Mouse (Mus musculus) cerebellum, postnatal 10 days (tissue): ENCODE data around the gene Tbc1d10a.
"Not testable (repeated sequence)": the region's sequence is repeated elsewhere in the genome, so short reads cannot be mapped to it uniquely, and the experiment has no call there.

Experiments
- DNase-seq, 2 experiments: peaks; one replicate each; pipeline ENCODE4 v3.0.0; 2021; ENCODE audit warnings: mixed read lengths in 2 of 2

The Tbc1d10a gene

GRCm38 (mm10) chr11:4184251-4184952, 2.2 kb upstream of the Tbc1d10a start:
- DNase-seq = no peak

GRCm38 (mm10) chr11:4185480-4185879, 1.1 kb upstream of the Tbc1d10a start:
- not testable (repeated sequence) for DNase-seq

- DNase-seq = peak; percentile 38 to 45
Measured at GRCm38 (mm10) chr11:4187318-4187700, 720 bp downstream of the Tbc1d10a start.

- no peak for DNase-seq
Measured at GRCm38 (mm10) chr11:4189182-4189581, 2.6 kb downstream of the Tbc1d10a start.

DNA sequence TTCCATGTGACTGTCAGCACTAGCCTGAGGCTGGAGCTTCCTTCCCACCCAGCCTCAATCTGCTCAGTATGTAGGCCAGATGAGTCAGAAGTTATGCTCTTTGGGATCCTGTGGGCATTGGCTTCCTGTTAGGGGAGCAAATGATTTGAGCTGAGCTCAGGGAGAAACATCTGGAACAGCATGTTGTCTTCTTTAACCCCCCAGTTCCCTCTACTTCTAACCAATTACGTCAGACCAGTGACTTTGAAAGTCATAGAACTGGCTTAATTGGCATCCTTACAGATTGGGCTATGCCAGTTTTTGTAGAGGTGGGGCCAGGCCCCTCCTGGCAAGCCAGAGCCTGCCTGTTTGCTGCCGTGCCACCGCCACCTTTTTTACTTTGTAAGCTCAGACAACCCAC, 4.1 kb downstream of the Tbc1d10a start:
- DNase-seq = no peak

- DNase-seq = no peak
Measured at GRCm38 (mm10) chr11:4192757-4193156, 6.2 kb downstream of the Tbc1d10a start.

DNA sequence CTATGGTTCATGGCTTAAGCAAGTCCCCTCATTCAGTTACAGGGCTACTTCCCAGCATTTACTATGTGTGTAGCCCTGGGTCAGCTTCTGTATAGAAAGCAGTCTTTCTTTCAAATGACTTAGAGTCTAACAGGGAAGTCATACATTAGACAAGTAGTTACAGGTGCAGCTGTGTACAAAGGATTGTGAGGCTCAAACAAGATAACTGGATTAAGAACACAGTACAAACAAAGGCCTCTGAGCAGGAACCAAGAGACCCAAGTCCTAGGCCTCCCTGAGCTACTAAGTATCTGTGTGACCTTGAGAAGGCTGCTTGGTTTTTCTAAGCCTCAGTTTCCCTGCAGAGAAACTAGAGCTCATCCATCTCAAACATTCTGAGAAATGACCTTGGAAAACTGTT, 6.8 kb downstream of the Tbc1d10a start:
- DNase-seq = no peak

GRCm38 (mm10) chr11:4195597-4196031, 9.0 kb downstream of the Tbc1d10a start:
- no peak for DNase-seq

DNA sequence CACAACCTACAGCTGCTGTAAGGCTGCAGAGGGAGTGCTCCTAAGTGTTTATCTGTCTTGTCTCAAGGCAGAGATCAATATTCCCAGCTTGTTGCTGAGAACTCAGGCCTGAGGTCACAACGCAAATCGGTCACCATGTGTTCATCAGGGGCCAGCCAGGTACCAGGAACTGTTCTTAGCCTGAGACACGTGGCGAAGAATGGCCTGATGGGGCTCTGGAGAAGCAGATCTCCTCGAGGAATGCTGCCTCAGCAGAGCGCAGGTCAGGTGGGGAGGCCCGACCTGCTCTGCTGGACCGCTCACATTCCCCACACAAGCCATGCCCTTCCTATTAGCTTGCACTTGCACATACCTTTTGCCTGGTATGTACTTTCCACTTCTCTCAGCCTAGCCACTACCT, 10.0 kb downstream of the Tbc1d10a start:
- no peak for DNase-seq

DNA sequence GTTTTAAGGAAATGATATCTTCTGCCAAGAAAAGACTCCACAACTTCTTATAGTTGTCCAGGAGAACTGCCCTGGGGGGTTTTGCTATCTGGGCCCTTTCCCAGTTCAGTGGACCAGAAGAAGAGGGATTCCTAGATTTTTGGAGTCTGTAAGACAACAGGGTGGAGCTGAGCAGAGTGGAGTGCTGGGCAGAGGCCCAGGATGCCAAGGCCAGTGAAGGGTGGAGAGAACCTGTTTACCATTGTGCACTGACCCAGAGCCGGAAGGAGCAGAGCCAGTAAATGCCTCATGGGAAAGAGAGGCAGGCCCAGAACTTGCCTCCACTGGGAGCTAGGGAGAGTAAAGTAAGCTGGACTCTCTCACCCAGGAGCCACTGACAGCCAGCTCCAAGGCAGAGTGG, 11.1 kb downstream of the Tbc1d10a start:
- no peak for DNase-seq

DNA sequence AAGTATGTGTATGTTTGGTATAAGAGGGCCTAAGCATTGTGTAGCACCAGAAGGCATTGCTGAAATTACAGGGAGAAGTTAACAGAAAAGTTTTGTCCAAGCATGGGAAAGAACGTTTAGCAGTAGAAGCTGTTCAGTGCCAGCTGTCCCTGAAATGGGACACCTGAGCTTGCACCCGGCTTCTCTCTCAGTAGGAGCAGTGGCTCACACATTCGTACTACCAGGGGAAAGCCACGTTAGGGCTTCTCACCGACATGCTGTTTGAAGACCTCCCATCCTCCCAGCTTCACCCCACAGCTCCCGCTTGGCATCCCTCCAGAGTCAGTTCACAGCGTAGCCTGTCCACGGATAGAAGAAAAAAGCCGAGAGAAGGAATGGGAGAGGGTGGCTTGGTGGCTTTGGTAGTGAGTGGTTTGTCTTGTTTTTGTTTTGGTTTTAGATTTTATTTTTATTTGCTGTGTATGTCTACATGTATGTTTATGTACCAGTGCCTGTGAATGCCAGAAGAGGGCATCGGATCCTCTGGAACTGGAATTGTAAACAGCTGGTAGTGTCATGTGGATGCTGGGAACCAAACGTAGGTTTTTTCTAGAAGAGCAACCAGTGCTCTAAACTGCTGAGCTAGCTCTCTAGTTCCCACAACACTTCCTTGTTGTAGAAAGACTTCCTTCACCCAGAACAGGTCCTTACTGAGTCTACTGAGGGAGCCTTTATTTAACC, 15.6 kb downstream of the Tbc1d10a start:
- DNase-seq = peak; percentile 46 to 48

- no peak for DNase-seq
Measured at GRCm38 (mm10) chr11:4202995-4203704, 16.6 kb downstream of the Tbc1d10a start.

- DNase-seq = peak in 1 of 2 experiments; percentile 41
Measured at GRCm38 (mm10) chr11:4203705-4204074, 17.1 kb downstream of the Tbc1d10a start.

DNA sequence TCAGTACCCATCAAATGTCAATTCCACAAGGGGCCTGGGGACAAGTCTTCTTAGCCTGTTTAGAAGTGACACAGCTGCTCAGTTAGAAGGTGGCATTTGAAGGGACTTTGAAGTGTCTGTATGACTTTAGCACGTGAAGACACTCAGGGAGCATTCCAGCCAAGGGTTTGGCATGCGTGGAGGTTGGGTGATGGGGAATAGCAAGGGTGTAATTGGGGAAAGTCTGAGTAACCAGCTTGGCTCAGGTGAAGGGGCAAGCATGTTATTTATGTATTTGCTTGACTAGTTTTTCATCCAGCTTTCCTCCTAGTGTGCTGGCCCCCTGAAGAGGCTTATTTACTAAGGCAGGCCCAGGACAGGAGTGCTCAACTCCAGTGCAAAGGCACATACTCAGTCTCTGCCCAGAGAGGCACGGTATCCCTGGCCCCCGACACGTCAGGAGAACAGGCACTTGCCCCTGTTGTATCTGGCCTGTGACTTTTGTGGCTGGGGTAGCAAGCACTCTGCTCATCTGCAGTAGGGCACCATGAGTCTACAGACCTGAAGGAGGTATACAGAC, 18.6 kb downstream of the Tbc1d10a start:
- DNase-seq = no peak

DNA sequence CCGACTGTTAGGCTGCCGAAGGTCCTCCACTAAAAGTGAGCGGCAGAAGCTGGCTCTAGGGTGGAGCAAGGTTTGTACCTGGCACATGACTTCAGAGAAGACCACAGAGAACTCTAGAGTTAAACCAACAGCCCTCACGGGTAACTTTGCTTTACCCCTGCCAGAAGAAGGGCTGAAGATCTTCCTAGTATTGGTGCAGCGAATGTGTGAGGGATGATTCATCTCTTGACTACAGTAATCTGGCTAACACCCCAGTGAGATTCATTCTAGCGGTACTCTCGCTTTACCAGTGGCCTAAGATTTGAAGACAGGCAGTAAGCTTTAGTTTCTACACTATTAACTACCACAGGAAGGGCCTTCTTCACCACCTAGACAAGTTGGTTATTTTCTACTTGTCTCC, 19.4 kb downstream of the Tbc1d10a start:
- DNase-seq = no peak

GRCm38 (mm10) chr11:4206563-4206962, 20.0 kb downstream of the Tbc1d10a start:
- DNase-seq = no peak

DNA sequence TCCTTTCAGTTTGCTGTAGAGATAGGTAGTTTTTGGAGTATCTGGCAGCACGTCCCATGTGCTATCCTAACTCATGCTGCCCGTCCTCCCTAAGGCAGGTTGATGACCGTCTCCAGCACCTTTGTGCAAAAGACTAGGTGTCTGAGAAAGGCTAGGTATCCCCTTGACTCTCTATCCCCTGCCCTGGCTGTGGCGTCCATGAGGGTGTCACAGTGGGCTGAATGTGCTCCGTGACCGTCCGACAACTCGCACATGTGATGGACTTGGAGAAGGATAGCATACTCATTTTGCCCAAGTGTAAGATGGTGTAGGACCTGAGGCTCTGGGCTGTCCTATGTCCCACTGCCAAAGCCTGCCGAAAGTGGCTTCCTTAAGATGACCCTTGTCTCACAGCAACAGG, 21.1 kb downstream of the Tbc1d10a start:
- no peak for DNase-seq

DNA sequence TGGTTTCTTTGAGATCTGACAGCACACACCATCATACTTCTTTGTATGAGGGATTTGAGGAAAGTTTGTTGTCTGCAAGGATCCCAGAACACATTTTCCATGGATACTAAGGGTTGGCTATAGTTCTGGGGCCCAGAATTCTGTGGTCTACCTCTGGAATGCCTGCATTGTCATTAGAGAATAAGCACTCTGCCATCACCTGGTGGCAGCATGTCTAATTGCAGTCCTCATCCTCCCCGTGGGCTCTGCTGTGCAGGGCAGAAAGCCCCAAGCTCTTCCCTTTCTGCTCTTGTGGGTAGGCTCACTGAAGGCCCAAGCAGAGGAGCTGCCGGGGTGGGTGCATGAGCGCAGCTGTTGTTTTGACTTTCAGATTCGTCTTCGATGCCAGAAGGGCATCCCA, 23.0 kb downstream of the Tbc1d10a start:
- DNase-seq = no peak

DNA sequence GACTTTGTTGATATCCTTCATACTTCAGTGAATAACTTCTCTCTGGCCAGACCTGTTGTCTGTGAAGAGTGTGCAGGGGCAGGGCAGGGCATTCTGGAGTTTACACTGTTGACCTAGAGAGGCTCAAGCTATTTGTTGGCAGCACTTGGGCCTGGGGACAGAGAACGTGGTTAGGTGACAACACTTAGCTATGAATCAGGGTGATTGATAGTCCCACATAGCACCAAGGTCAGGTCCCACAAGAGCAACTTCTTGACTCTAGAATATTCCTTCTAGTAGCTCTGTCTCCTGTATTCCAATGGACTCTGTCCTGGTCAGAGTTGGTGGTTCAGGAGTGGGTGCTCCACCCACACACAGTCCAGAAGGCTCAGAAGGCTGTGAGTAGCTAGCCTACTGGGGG, 24.2 kb downstream of the Tbc1d10a start:
- DNase-seq = no peak

- DNase-seq = no peak
Measured at GRCm38 (mm10) chr11:4213107-4213506, 26.5 kb downstream of the Tbc1d10a start.

DNA sequence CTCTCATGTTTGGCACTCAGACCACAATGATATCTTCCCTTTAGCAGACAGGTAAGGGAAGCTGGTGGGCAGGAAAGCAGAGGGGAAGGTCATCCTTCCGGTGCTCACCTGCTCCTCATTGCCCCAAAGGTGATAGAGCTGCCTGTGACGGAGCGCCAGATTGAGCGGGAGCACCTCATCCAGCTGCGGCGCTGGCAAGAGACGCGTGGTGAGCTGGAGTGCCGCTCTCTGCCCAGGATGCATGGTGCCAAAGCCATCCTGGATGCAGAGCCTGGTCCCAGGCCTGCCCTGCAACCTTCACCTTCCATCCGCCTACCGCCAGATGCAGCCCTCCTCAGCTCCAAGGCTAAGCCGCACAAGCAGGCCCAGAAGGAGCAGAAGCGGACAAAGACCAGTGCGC, 28.0 kb downstream of the Tbc1d10a start:
- DNase-seq = no peak

DNA sequence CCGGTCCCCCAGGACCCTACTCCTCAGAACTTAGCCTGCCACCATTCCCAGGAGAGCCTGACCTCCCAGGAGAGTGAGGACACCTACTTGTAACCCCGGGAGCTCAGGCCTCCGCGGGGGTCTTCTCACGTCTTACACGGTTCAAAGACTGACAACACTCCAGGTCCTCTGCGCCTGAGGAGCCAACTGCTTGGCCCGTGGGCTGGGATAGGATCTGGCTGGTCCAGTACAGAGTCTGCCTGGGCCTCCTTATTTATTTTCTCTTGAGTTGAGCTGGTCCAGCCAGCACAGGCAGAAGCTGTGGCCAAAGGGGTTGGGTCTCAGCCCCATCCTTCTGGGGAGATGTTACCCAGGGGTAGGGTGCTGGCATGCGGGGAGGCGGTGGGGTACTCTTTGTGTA, 28.5 kb downstream of the Tbc1d10a start:
- no peak for DNase-seq

DNA sequence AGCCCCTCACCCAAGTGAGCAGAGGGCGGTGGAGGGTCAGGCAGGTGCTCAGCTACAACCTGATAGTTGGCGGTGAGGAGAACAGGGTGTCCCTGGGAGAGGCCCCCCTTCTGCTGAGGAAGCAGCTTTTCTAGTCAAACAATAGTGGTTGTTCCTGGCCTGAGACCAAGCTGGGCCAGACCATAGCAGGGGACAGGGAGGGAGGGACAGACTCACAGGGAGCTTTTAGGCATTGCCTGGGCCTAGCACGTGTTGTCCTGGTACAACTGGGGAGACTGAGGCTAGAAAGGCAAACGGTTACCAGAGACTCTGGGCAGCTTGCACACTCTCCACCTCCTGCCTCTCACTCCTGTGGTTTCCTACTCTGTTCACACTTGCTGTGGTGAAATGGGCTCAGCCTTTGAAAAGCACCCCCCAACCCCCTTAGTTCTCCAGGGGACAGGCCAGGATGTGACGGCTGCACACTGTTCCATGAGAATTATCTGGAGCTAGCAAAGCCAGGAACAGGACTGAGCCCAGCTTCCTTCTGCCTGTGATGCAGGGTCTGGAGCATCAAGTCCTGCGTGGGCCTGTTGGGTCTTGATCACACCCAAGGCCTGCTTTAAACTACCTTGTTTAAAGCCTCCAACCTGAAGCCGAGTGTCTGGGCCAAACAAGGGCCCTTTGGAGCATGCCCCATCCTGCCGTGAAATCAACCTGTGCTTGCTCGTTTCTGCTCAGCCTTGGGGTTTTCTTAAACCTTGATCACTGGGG, 29.8 kb downstream of the Tbc1d10a start:
- no peak for DNase-seq
